Mouse (Mus musculus): Measurements from ENCODE around the gene Neurog1. TPM values are rescaled to one million over a fixed set of nuclear protein-coding genes. Genes with fewer than 3 reads are reported as not detected.

Neurog1 gene
- not detected in 2 replicates for polyA plus RNA-seq (2015; fragmentation: Nextera tagmentation; extraction: Ambion mirVana)

DNA sequence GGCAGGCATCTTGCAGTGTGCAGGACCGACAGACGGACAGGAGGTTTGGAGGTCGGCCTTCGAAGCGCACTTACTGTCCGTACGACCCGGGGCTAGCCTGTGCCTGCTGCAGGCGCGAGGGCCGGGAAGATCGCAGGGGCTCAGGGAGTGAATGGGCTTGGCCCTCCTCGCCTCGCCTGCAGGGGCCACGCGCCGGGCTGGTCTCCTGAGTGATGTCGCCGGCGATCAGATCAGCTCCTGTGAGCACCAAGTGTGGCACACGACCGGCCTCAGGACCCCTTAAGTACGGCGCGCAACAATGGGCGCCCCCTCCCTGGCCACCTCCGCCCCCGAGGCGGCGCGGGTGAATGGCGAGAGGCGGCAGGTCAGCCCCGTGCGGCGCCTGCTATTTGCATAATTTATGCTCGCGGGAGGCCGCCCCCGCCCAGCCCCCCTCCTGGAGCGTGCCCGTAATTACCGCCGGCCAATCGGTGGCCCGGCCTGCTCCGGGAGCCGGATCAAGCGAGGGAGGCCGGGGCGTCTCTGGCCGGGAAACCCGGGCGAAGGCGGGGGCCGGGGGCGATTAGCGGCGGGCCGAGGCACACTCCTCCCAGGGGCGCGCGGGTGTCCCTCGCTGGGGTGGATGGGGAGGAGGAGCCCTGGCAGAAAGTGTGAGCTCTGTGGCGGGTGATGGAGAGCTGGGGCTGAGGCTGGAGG is at the start of gene Neurog1:
Neurog1 (minus strand) TSS at position 240 of the 696 bp plus-strand sequence.
- H3K36me3 ChIP-seq = no peaks in the 10 kb centered on the region
- no peak within 1 kb of the TSS for H3K9ac ChIP-seq
- peaks cover 99% of the 10 kb centered on the region for H3K27me3 ChIP-seq (replicated peaks)
- under 1% methylated on average over 64 of the region's 65 CpGs for WGBS
- peaks cover 9% of the 10 kb centered on the region; the same call in 1 of the 2 replicates for H3K4me1 ChIP-seq (replicated peaks)
- peak within 1 kb of the TSS; percentile 59 for H3K4me2 ChIP-seq (replicated peaks)
- H3K27ac ChIP-seq = no peak within 1 kb of the TSS
- no peaks in the 10 kb centered on the region for H3K9me3 ChIP-seq
- peak; percentile 51 for ATAC-seq
- H3K4me3 ChIP-seq (replicated peaks) = peak within 1 kb of the TSS; percentile 26

DNA sequence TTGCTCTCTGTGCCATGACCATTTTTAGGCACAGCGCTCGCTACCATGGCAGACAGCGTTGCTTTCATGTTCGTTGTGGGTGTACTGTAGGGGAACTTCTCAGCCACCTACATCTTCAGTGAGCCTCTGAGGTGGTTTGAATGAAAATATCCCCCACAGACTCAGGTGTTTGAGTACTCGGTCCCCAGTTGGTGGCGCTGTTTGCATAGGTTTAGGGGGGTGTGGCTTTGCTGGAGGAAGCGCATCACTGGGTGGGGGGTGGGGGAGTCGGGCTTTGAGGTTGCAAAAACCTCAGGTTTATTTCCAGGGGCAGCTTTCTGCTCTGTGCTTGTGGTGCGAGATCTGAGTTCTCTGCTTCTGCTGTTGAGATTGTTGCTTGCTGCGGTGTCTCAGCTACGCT is 47.4 kb upstream of the Neurog1 start:
- no peaks in the 10 kb centered on the region for H3K36me3 ChIP-seq
- 93% methylated on average over 11 of the region's 11 CpGs for WGBS
- peaks cover 14% of the 10 kb centered on the region for H3K4me1 ChIP-seq (replicated peaks)
- H3K9me3 ChIP-seq = no peaks in the 10 kb centered on the region
- peaks cover 44% of the 10 kb centered on the region for H3K27me3 ChIP-seq (replicated peaks)
- H3K4me2 ChIP-seq (replicated peaks) = no peak overlapping the region
- H3K27ac ChIP-seq = no peak overlapping the region
- H3K9ac ChIP-seq = no peak overlapping the region
- no peak overlapping the region for H3K4me3 ChIP-seq (replicated peaks)
- no peak for ATAC-seq

DNA sequence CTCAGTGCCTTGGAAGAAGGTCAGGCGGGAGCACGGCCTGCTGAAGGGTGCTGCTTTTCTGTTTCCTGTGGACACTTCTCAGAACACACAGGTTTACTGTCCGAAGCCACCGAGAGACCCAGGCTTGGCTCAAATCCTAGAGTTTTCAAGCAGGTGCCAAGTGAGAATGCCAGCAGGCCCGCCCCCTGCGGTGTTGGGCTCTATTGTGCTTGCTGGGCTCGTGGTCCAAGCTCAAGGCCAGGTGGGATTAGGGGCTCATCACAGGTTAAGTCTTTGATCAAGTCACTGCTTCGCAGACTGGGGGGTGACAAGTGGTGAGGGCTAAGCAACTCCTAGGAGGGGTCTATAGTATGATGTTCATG is 44.7 kb upstream of the Neurog1 start:
- no peak overlapping the region for H3K27ac ChIP-seq
- H3K9ac ChIP-seq = peak overlapping the region; percentile 34; the same call in 1 of the 2 replicates
- H3K4me2 ChIP-seq (replicated peaks) = peak overlapping the region; percentile 90
- ATAC-seq = no peak
- H3K27me3 ChIP-seq (replicated peaks) = peaks cover 68% of the 10 kb centered on the region
- H3K9me3 ChIP-seq = no peaks in the 10 kb centered on the region
- H3K4me3 ChIP-seq (replicated peaks) = peak overlapping the region; percentile 46
- peaks cover 14% of the 10 kb centered on the region for H3K4me1 ChIP-seq (replicated peaks)
- WGBS = 7% methylated on average over 8 of the region's 8 CpGs
- H3K36me3 ChIP-seq = no peaks in the 10 kb centered on the region

GRCm38 (mm10) chr13:56295943-56296658 is 44.1 kb upstream of the Neurog1 start, which contains the start of gene Cxcl14:
Gene Cxcl14 (minus strand): TSS chr13:56296551.
- H3K4me1 ChIP-seq (replicated peaks) = peaks cover 14% of the 10 kb centered on the region
- H3K4me2 ChIP-seq (replicated peaks) = peak within 1 kb of the TSS; percentile 90
- H3K9ac ChIP-seq = peak within 1 kb of the TSS; percentile 34
- peaks cover 68% of the 10 kb centered on the region for H3K27me3 ChIP-seq (replicated peaks)
- no peaks in the 10 kb centered on the region for H3K9me3 ChIP-seq
- under 1% methylated on average over 65 of the region's 76 CpGs for WGBS
- no peak within 1 kb of the TSS for H3K27ac ChIP-seq
- H3K4me3 ChIP-seq (replicated peaks) = peak within 1 kb of the TSS; percentile 46
- H3K36me3 ChIP-seq = no peaks in the 10 kb centered on the region
- ATAC-seq = peak; percentile 39; the same call in 1 of the 2 replicates

GRCm38 (mm10) chr13:56295586-56295942 is 43.6 kb upstream of the Neurog1 start:
- 7% methylated on average over 13 of the region's 13 CpGs for WGBS
- no peaks in the 10 kb centered on the region for H3K36me3 ChIP-seq
- H3K27me3 ChIP-seq (replicated peaks) = peaks cover 68% of the 10 kb centered on the region
- peak overlapping the region; percentile 46 for H3K4me3 ChIP-seq (replicated peaks)
- H3K4me1 ChIP-seq (replicated peaks) = peaks cover 14% of the 10 kb centered on the region
- no peaks in the 10 kb centered on the region for H3K9me3 ChIP-seq
- H3K4me2 ChIP-seq (replicated peaks) = peak overlapping the region; percentile 90
- ATAC-seq = peak; percentile 6; the same call in 1 of the 2 replicates
- peak overlapping the region; percentile 34 for H3K9ac ChIP-seq
- no peak overlapping the region for H3K27ac ChIP-seq

DNA sequence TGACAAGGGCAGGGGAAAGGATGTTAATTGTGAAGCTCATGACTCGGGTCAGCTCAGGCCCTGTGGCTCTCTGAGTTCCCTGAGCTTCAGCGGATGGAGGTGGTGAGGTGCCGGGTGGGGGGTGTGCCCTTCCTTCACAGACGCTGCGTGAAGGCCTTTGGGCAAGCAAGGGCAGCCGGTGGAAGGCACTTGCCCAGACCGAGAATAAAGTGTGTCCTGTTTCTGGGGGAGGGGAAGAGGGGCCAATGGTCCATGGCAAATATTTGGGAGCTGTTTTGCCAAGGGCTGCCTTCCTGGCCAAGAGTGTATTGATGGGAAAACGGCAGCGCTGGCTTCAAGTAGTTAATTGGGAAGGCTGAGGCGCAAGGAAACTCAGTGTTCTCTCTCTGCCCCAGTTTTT is 42.9 kb upstream of the Neurog1 start:
- WGBS = 11% methylated on average over 10 of the region's 10 CpGs
- Histone ChIP-seq H3K9ac (no peak overlapping the region), H3K4me2 (replicated peaks) (peak overlapping the region; percentile 90), H3K9me3 (no peaks in the 10 kb centered on the region), H3K27ac (no peak overlapping the region), H3K27me3 (replicated peaks) (peaks cover 68% of the 10 kb centered on the region), H3K36me3 (no peaks in the 10 kb centered on the region), H3K4me3 (replicated peaks) (no peak overlapping the region; the same call in 1 of the 2 replicates), H3K4me1 (replicated peaks) (peaks cover 14% of the 10 kb centered on the region)
- no peak for ATAC-seq

DNA sequence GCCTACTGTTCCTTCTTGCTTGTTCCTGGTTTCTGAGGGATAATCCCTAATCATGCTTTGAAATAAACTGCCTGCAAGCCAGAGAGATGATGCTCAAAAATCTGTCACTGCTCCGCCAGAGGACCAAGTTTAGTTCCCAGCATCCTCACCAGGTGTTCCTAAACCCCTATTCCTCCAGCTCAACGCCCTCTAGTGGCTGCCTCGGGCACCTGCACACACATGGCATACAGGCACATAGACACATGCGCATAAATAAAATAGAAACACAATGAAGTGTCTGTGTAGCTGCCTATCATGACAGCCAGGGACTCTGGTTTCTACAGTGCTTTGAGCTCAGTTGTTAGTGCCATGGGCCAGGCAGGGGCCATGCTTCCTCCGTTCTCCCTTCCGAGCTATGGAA is 38.0 kb upstream of the Neurog1 start:
- no peak overlapping the region for H3K9ac ChIP-seq
- peaks cover 36% of the 10 kb centered on the region for H3K27me3 ChIP-seq (replicated peaks)
- no peak overlapping the region for H3K27ac ChIP-seq
- no peaks in the 10 kb centered on the region for H3K4me1 ChIP-seq (replicated peaks)
- no peak overlapping the region for H3K4me3 ChIP-seq (replicated peaks)
- H3K9me3 ChIP-seq = no peaks in the 10 kb centered on the region
- no peak overlapping the region for H3K4me2 ChIP-seq (replicated peaks)
- H3K36me3 ChIP-seq = no peaks in the 10 kb centered on the region
- ATAC-seq = no peak
- WGBS = 83% methylated on average over 6 of the region's 6 CpGs

DNA sequence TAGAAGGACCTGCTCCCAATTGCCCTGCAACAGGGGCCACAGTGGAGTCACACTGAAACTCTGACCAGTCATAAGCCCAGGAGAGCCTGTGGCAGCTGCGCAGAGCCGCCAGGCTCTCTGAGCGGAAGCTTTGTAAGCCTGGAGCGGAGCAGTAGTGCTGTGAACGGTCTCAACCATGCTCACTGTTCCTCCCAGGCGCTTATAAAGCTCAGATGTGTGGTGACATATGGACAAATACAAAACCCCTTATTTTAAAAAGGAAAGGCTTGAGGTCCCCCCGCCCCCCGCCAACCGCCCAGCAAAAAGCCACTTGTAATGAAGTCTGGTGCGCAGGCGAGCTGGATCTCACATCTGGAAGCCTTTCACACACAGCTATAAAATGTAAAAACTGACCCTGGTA is 37.3 kb upstream of the Neurog1 start:
- ATAC-seq = no peak
- no peaks in the 10 kb centered on the region for H3K9me3 ChIP-seq
- no peaks in the 10 kb centered on the region for H3K4me1 ChIP-seq (replicated peaks)
- H3K9ac ChIP-seq = no peak overlapping the region
- no peaks in the 10 kb centered on the region for H3K36me3 ChIP-seq
- H3K4me2 ChIP-seq (replicated peaks) = no peak overlapping the region
- H3K27me3 ChIP-seq (replicated peaks) = peaks cover 29% of the 10 kb centered on the region
- WGBS = 62% methylated on average over 11 of the region's 11 CpGs
- no peak overlapping the region for H3K4me3 ChIP-seq (replicated peaks)
- no peak overlapping the region for H3K27ac ChIP-seq

DNA sequence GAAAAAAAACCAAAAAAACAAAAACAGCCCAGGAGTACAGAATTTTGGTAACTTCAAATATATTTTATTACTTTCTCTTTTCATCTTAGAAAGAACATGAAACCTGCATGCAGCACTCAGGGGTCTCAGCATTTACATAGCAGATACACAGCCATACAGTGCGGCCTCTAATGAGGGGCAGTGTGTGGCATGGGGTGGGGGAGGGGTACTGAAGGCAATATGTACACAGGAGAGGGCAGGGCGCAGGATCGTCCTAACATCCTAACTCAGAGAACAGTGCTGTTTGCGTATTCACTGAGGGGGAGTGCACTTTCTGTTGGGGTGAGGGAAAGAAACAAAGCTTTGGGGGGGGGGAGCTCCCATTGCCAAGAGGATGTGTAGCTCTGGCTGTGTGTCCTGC is 36.6 kb upstream of the Neurog1 start:
- Histone ChIP-seq H3K4me3 (replicated peaks) (no peak overlapping the region), H3K4me1 (replicated peaks) (no peaks in the 10 kb centered on the region), H3K4me2 (replicated peaks) (no peak overlapping the region), H3K36me3 (no peaks in the 10 kb centered on the region), H3K9ac (no peak overlapping the region), H3K9me3 (no peaks in the 10 kb centered on the region), H3K27ac (no peak overlapping the region), H3K27me3 (replicated peaks) (peaks cover 22% of the 10 kb centered on the region)
- 25% methylated on average over 4 of the region's 4 CpGs for WGBS
- ATAC-seq = no peak

DNA sequence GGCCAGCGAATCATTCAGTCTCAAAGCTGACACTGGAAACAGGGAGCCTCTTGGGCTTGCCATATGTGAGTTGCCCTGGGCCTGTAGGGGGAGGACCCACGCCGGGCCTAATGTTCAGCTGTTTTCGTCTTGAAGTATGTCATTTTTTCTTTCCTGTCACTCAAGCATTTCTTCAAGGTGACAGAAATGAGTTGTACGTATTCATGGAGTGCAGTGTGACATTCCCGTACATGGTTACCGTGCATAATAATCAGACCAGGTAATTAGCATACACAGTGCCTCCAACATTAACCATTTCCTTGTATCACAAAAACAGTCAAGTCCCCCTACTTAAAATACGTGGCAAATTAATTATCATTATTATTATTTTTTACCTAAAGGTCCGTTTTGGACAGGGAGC is 35.1 kb upstream of the Neurog1 start:
- 83% methylated on average over 9 of the region's 9 CpGs for WGBS
- no peak for ATAC-seq
- Histone ChIP-seq H3K9ac (no peak overlapping the region), H3K27me3 (replicated peaks) (peaks cover 7% of the 10 kb centered on the region; the same call in 1 of the 2 replicates), H3K4me2 (replicated peaks) (no peak overlapping the region), H3K27ac (no peak overlapping the region), H3K9me3 (no peaks in the 10 kb centered on the region), H3K4me3 (replicated peaks) (no peak overlapping the region), H3K36me3 (no peaks in the 10 kb centered on the region), H3K4me1 (replicated peaks) (no peaks in the 10 kb centered on the region)

GRCm38 (mm10) chr13:56283321-56283720 is 31.4 kb upstream of the Neurog1 start:
- Histone ChIP-seq H3K36me3 (no peaks in the 10 kb centered on the region), H3K27ac (no peak overlapping the region), H3K4me3 (replicated peaks) (no peak overlapping the region), H3K4me1 (replicated peaks) (no peaks in the 10 kb centered on the region), H3K4me2 (replicated peaks) (no peak overlapping the region), H3K9ac (no peak overlapping the region), H3K9me3 (no peaks in the 10 kb centered on the region), H3K27me3 (replicated peaks) (0 out of 2 replicates have a peak, but pooled peaks cover 5% of the 10 kb centered on the region)
- no peak for ATAC-seq
- WGBS = 90% methylated on average over 13 of the region's 13 CpGs

DNA sequence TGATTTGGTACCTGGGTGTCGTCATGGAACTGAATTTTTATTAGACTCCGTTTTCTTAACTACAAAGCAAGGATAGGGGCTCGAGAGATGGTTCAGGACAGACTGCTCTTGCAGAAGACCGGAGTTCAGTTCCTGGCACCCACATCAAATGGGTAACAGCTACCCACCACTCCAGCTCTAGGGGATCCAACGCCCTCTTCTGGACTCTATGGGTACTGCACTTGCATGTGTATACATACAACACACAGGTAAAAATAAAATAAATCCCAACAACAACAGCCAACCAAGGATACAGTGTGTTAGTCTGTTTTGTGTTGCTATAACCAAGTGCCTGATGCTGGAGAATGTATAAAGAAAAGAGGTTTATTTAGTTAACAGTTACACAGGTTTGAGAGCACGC is 28.4 kb upstream of the Neurog1 start:
- ATAC-seq = no peak
- WGBS = 77% methylated on average over 6 of the region's 6 CpGs
- H3K4me3 ChIP-seq (replicated peaks) = no peak overlapping the region

More for the DNA sequence above, 28.4 kb upstream of the Neurog1 start:
- Histone ChIP-seq H3K9me3 (no peaks in the 10 kb centered on the region), H3K36me3 (no peaks in the 10 kb centered on the region), H3K27me3 (replicated peaks) (no peaks in the 10 kb centered on the region), H3K4me2 (replicated peaks) (no peak overlapping the region), H3K4me1 (replicated peaks) (no peaks in the 10 kb centered on the region), H3K27ac (no peak overlapping the region), H3K9ac (no peak overlapping the region)
